Mouse (Mus musculus): ENCODE results near the gene Iqsec2.

Iqsec2 gene

GRCm38 (mm10) chrX:152143941-152144741 is at the start of gene Iqsec2:
Iqsec2 (plus strand) TSS chrX:152144268.
- peak; percentile 24 for DNase-seq (ENCODE audit: low read depth, low spot score)

GRCm38 (mm10) chrX:152097572-152097971 is 46.5 kb upstream of the Iqsec2 start:
- DNase-seq (ENCODE audit: low read depth, low spot score), result no peak

- no peak for DNase-seq (ENCODE audit: low read depth, low spot score)
These were observed 22.4 kb upstream of the Iqsec2 start for GRCm38 (mm10) chrX:152121687-152122086.

GRCm38 (mm10) chrX:152130777-152131176 is 13.3 kb upstream of the Iqsec2 start:
- DNase-seq (ENCODE audit: low read depth, low spot score), result no peak

GRCm38 (mm10) chrX:152132029-152132428 is 12.0 kb upstream of the Iqsec2 start:
- no peak for DNase-seq (ENCODE audit: low read depth, low spot score)

GRCm38 (mm10) chrX:152135195-152135594 is 8.9 kb upstream of the Iqsec2 start:
- DNase-seq (ENCODE audit: low read depth, low spot score), result no peak

GRCm38 (mm10) chrX:152144742-152145214 is 710 bp downstream of the Iqsec2 start:
- DNase-seq (ENCODE audit: low read depth, low spot score), result peak; percentile 12

GRCm38 (mm10) chrX:152146150-152146549 is 2.1 kb downstream of the Iqsec2 start:
- no peak for DNase-seq (ENCODE audit: low read depth, low spot score)

- DNase-seq (ENCODE audit: low read depth, low spot score), result no peak
These were observed 2.6 kb downstream of the Iqsec2 start for GRCm38 (mm10) chrX:152146691-152147090.

- DNase-seq (ENCODE audit: low read depth, low spot score), result peak; percentile 63
These were observed 3.5 kb downstream of the Iqsec2 start for GRCm38 (mm10) chrX:152147451-152148116.

- DNase-seq (ENCODE audit: low read depth, low spot score), result no peak
These were observed 4.6 kb downstream of the Iqsec2 start for GRCm38 (mm10) chrX:152148706-152149105.

- DNase-seq (ENCODE audit: low read depth, low spot score), result peak; percentile 54
These were observed 7.6 kb downstream of the Iqsec2 start for GRCm38 (mm10) chrX:152151709-152152108.

GRCm38 (mm10) chrX:152158294-152158693 is 14.2 kb downstream of the Iqsec2 start:
- no peak for DNase-seq (ENCODE audit: low read depth, low spot score)

- no peak for DNase-seq (ENCODE audit: low read depth, low spot score)
These were observed 17.3 kb downstream of the Iqsec2 start for GRCm38 (mm10) chrX:152161404-152161803.

- DNase-seq (ENCODE audit: low read depth, low spot score), result no peak
These were observed 20.0 kb downstream of the Iqsec2 start for GRCm38 (mm10) chrX:152164061-152164460.

GRCm38 (mm10) chrX:152166161-152166560 is 22.1 kb downstream of the Iqsec2 start:
- DNase-seq (ENCODE audit: low read depth, low spot score), result no peak

- no peak for DNase-seq (ENCODE audit: low read depth, low spot score)
These were observed 24.5 kb downstream of the Iqsec2 start for GRCm38 (mm10) chrX:152168521-152168920.

- DNase-seq (ENCODE audit: low read depth, low spot score), result no peak
These were observed 27.3 kb downstream of the Iqsec2 start for GRCm38 (mm10) chrX:152171041-152172026.

- DNase-seq (ENCODE audit: low read depth, low spot score), result no peak
These were observed 28.4 kb downstream of the Iqsec2 start for GRCm38 (mm10) chrX:152172487-152172935.

GRCm38 (mm10) chrX:152175284-152175683 is 31.2 kb downstream of the Iqsec2 start:
- DNase-seq (ENCODE audit: low read depth, low spot score), result peak; percentile 59

- DNase-seq (ENCODE audit: low read depth, low spot score), result no peak
These were observed 33.8 kb downstream of the Iqsec2 start for GRCm38 (mm10) chrX:152177897-152178296.
